Mouse (Mus musculus) liver, embryonic 14.5 days (tissue): ENCODE measurements around the gene Plgrkt. TPM values are rescaled to one million over a fixed set of nuclear protein-coding genes. Genes with fewer than 3 reads are reported as not detected.

Experiments used
- ATAC-seq: fragments of 200-750 bp; cut with Nextera tagmentation; 2 replicates; pipeline ENCODE4 v1.8.0; 2017; ENCODE audit warnings: moderate number of reproducible peaks, mild to moderate bottlenecking, moderate library complexity; ENCODE audit not compliant: insufficient read depth
- DNase-seq, 3 experiments: peaks; one replicate each; pipeline ENCODE4 v3.0.0-alpha.2; 2012 to 2013; ENCODE audit warnings: low read depth in 3 of 3, low spot score in 3 of 3
- H3K27ac ChIP-seq: fragments of 300-500 bp; sonication (generic); 2 replicates; pipeline ENCODE4 v1.5.1; 2014; ENCODE audit warnings: moderate library complexity, mild to moderate bottlenecking, control low read depth, inconsistent platforms
- H3K27me3 ChIP-seq: fragments of 300-500 bp; sonication (generic); 2 replicates; pipeline ENCODE4 v1.6.1; 2014; ENCODE audit warnings: mild to moderate bottlenecking, low read length, moderate library complexity; ENCODE audit not compliant: control insufficient read depth, insufficient read depth
- H3K36me3 ChIP-seq: fragments of 300-500 bp; sonication (generic); replicated peaks from 2 replicates; pipeline ENCODE4 v1.6.1; 2014; ENCODE audit warnings: low read depth; ENCODE audit not compliant: control insufficient read depth, insufficient read depth
- H3K4me1 ChIP-seq, 2 experiments: fragments of 200-500 bp in 1 of 2; fragments of 300-500 bp in 1 of 2; sonication (generic) in 1 of 2; replicated peaks; 2 replicates each; pipeline ENCODE4 v1.6.1; 2012 to 2014; ENCODE audit warnings: antibody characterized with exemption in 1 of 2, inconsistent platforms in 1 of 2, low read length in 1 of 2; ENCODE audit not compliant: control insufficient read depth in 2 of 2, insufficient read depth in 2 of 2
- H3K4me2 ChIP-seq: fragments of 300-500 bp; sonication (generic); 2 replicates; pipeline ENCODE4 v1.6.1; 2014; ENCODE audit warnings: low read depth, mild to moderate bottlenecking, control low read depth, moderate library complexity
- H3K4me3 ChIP-seq, 2 experiments: fragments of 200-500 bp in 1 of 2; fragments of 300-500 bp in 1 of 2; sonication (generic) in 1 of 2; 2 replicates each; pipeline ENCODE4 v1.5.1; 2012 to 2014; ENCODE audit warnings: low read depth in 2 of 2, low read length in 2 of 2, mild to moderate bottlenecking in 2 of 2, control low read depth in 1 of 2, inconsistent platforms in 1 of 2, moderate library complexity in 1 of 2; ENCODE audit not compliant: insufficient read depth in 1 of 2
- H3K9ac ChIP-seq: fragments of 300-500 bp; sonication (generic); replicated peaks from 2 replicates; pipeline ENCODE4 v1.6.1; 2014; ENCODE audit warnings: mild to moderate bottlenecking, control low read depth, moderate library complexity
- H3K9me3 ChIP-seq: fragments of 300-500 bp; sonication (generic); 2 replicates; pipeline ENCODE4 v1.6.1; 2016; ENCODE audit warnings: low read length, mixed read lengths; ENCODE audit not compliant: control insufficient read depth
- CTCF ChIP-seq: IDR thresholded peaks from 2 replicates; pipeline ENCODE4 v1.5.1; 2016; ENCODE audit warnings: antibody characterized with exemption, low read depth, control low read depth
- EP300 ChIP-seq: IDR thresholded peaks from 2 replicates; pipeline ENCODE4 v1.6.1; 2016; ENCODE audit warnings: antibody characterized with exemption, low read depth
- WGBS: fragments of 180-500 bp; shearing (Covaris S2); extraction: QIAGEN DNeasy Blood & Tissue Kit; methylation state at CpG from one replicate; pipeline ENCODE4 v1.1.7; 2014; ENCODE audit not compliant: insufficient replicate concordance; 5-methylcytosine and 5-hydroxymethylcytosine counted together
- polyA plus RNA-seq, 2 experiments: library from polyadenylated mRNA; depleted of rRNA in 1 of 2; stranded (reverse) in 1 of 2; unstranded in 1 of 2; fragments of >200 nt; fragmentation: Nextera tagmentation in 1 of 2; extraction: Ambion mirVana in 1 of 2; gene quantifications; 2 replicates each; pipeline versions ENCODE4 v1.2.1 to v1.2.3; 2012 to 2014

The Plgrkt gene
- polyA plus RNA-seq, 2 experiments: 21.9 to 28.3 TPM

DNA sequence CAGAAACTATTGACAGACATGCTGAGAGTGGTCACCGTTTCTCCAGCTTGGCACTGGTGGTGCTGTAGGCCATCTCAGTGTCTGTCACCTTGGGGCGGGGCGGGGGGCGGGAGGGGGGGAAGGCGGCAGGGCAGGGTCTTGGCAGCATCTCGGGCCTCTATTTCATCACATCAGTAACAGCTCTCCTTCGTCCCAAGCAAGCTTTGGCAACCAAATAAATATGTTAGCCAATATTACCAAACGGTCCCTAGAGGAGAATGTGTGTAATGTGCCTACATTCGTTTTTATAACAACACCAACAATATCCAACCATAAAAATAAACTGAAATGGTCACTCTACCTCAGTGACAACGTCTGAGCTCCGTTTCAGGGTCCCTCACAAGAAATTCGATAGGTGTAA, 2.9 kb upstream of the Plgrkt start:
- ATAC-seq (no peak), DNase-seq (no peak)
- Histone ChIP-seq H3K4me1 (peaks cover 13 to 18% of the 10 kb centered on the region in 2 experiments), H3K27me3 (no peaks in the 10 kb centered on the region), H3K27ac (no peak overlapping the region), H3K36me3 (no peaks in the 10 kb centered on the region), H3K4me2 (no peak overlapping the region), H3K9ac (no peak overlapping the region), H3K9me3 (no peaks in the 10 kb centered on the region), H3K4me3 (no peak overlapping the region)
- WGBS: 58% methylated on average over 12 of the region's 12 CpGs
- no peak for TF ChIP-seq CTCF
- no peak for TF ChIP-seq EP300

DNA sequence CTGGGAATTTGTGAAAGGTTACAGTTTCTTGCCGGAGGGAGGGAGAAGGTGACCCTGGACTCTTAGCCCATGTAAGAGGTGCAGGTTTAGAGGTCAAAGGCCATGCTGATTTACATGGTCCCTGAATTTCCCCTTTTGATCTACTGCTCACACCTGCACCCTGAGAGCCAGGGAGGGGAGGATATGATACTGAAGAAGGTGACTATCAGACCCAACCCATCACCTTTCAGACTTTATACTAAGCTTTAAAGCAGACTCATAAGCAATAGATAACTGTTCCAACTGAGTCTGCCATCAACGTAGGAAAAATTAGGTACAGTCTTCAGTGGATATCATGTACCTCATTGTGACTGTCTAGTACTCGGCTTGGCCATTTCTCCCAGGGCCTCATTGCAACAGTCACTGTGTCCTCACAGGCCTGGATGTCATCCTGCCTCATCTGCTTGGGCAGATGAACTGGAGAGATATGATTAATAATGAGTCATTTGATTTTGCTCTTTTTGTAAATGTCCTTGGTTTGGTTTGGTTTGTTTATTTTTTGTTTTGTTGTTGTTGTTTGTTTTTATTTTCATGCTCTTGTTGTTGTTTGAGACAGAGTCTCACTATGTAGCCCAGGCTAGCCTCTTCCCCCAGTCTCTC, 1.6 kb upstream of the Plgrkt start:
- no peak overlapping the region for H3K4me2 ChIP-seq
- WGBS: 43% methylated on average over 3 of the region's 3 CpGs

DNA sequence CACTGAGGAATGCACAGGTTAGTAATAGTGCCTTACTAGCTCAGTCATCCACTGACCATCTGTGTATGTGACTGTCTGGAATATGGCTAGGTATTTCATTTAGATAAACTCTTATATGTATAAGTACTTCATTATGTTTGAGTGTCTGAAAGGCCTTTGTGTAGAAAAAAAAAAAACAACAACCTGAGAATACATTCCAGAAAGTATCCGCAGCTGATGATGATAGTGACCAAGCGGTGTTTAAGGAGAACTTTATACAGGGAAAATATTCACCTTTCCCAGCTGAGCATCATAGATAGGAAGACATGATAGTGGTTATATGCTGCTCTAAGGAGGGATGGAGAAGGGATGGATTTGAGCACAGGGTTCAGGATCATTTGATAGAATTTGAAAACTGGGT, 851 bp upstream of the Plgrkt start:
- no peak overlapping the region for H3K27ac ChIP-seq
- ATAC-seq (no peak), DNase-seq (no peak)
- H3K36me3 ChIP-seq: no peaks in the 10 kb centered on the region
- no peaks in the 10 kb centered on the region for H3K27me3 ChIP-seq
- no peak overlapping the region for H3K9ac ChIP-seq
- no peak overlapping the region for H3K4me2 ChIP-seq
- WGBS: 66% methylated on average over 2 of the region's 2 CpGs
- H3K4me3 ChIP-seq: no peak overlapping the region
- no peaks in the 10 kb centered on the region for H3K9me3 ChIP-seq
- TF ChIP-seq CTCF (no peak), EP300 (no peak)
- H3K4me1 ChIP-seq: peaks cover 13 to 18% of the 10 kb centered on the region in 2 experiments

More for the DNA sequence above, 1.6 kb upstream of the Plgrkt start:
- TF ChIP-seq CTCF: no peak
- TF ChIP-seq EP300: no peak
- Histone ChIP-seq H3K4me3 (no peak overlapping the region), H3K27ac (no peak overlapping the region), H3K36me3 (no peaks in the 10 kb centered on the region), H3K4me1 (peaks cover 13 to 18% of the 10 kb centered on the region in 2 experiments), H3K27me3 (no peaks in the 10 kb centered on the region), H3K9ac (no peak overlapping the region), H3K9me3 (no peaks in the 10 kb centered on the region)
- no peak for ATAC-seq
- DNase-seq: no peak

DNA sequence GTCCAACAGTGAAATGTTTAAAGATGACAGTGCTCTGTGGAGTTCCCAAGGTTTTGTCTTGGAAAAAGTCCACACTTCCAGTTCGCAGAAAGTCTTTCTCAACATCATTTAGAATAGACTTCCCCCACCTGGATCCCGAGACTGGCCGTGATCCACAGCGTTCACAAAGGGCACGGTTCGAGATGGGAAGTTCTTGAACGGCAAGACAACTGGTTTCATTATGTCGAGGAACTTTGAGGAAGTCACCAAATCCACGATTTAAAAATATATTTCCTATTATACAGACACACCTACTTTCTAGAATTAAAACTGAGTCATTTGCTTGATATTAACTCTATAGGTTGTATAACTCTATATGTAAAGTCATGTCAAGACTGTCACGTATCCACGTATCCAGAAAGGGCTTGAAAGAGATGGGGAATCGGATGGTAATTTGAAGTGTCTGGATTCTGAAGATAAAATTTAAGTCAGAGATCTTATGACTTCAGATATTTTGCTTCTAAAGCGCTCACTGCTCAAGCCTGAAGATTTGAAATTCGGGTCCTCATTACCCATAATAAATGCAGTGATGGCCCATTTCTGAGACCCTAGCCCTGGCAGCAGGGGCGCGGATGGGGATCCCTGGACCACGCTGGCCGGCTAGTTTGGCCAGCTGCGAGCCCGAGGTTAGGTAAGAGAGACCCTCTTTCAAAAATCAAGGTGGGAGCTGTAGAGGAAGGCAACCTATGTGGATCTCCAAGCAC, 793 bp downstream of the Plgrkt start:
- TF ChIP-seq EP300: no peak
- no peak for TF ChIP-seq CTCF
- 14% methylated on average over 20 of the region's 20 CpGs for WGBS
- ATAC-seq: no peak

DNA sequence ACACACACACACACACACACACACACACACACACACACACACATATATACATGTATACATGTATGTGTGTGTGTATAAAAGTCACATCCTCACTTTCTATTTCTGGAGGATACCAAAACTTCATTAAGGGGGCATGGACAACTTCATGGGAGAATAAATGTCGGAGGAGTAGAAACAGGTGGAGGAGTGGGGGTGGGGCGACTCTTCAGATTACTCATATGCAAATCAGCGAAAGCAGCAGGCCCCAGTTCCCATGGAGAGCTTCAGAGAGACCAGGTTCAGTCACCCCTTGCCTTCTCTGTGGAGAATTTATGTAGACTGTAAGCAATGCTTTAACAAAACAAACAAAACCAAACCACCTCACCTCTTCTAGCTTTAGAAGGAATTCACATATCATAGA, 2.1 kb downstream of the Plgrkt start:
- Histone ChIP-seq H3K27me3 (no peaks in the 10 kb centered on the region), H3K27ac (no peak overlapping the region), H3K4me2 (no peak overlapping the region), H3K9ac (no peak overlapping the region), H3K36me3 (no peaks in the 10 kb centered on the region), H3K4me1 (peaks cover 20 to 24% of the 10 kb centered on the region in 2 experiments), H3K9me3 (no peaks in the 10 kb centered on the region), H3K4me3 (no peak overlapping the region)
- DNase-seq (no peak), ATAC-seq (no peak)
- TF ChIP-seq CTCF: no peak
- no peak for TF ChIP-seq EP300
- WGBS: 65% methylated on average over 3 of the region's 3 CpGs

More for the DNA sequence above, 793 bp downstream of the Plgrkt start:
- no peak for DNase-seq
- Histone ChIP-seq H3K27ac (peak overlapping the region; percentile 81), H3K4me3 (peak overlapping the region; percentile 78 to 79), H3K4me2 (peak overlapping the region; percentile 84), H3K9ac (peak overlapping the region; percentile 80), H3K9me3 (no peaks in the 10 kb centered on the region), H3K36me3 (no peaks in the 10 kb centered on the region), H3K27me3 (no peaks in the 10 kb centered on the region), H3K4me1 (peaks cover 13 to 18% of the 10 kb centered on the region in 2 experiments)
